Mouse (Mus musculus) liver, embryonic 14.5 days (tissue): ENCODE measurements around the gene Pde4d.

ENCODE experiments used
- CTCF ChIP-seq: IDR thresholded peaks from 2 replicates; pipeline ENCODE4 v1.5.1; 2016; ENCODE audit warnings: antibody characterized with exemption, low read depth, control low read depth
- EP300 ChIP-seq: IDR thresholded peaks from 2 replicates; pipeline ENCODE4 v1.6.1; 2016; ENCODE audit warnings: antibody characterized with exemption, low read depth

DNA sequence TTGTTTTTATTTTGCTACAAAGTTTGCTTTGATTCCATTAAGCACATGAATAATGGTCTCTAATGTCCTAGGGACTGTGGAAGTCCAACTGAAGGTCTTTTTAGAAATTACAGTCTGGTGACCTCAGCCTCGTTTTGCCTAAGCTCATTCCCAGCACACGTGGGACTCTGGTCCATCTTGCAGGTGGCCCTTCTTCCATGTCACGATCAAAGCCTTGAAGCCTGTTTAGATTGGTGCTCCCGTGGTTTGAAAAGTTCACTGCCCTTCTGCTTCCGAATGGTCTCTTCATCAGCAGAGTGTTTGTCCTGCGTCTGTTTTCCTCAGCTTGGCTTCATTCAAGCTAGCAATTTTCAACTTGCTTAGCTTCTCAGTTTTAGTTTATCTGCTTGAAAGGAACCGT is 389.4 kb downstream of the Pde4d start:
- no peak for TF ChIP-seq CTCF
- no peak for TF ChIP-seq EP300
